Mouse (Mus musculus) testis, adult 2 months (tissue): Measurements from ENCODE around the gene Anxa6.

Experiments
- CTCF ChIP-seq: fragments of 200-500 bp; IDR thresholded peaks from 2 replicates; pipeline ENCODE4 v1.5.1; 2012; ENCODE audit warnings: low read depth, mild to moderate bottlenecking, inconsistent platforms, low read length, moderate library complexity; ENCODE audit not compliant: control insufficient read depth, insufficient read depth, insufficient replicate concordance
- POLR2A ChIP-seq: fragments of 200-500 bp; IDR thresholded peaks from 2 replicates; pipeline ENCODE4 v1.6.1; 2012; ENCODE audit warnings: low read depth, mild to moderate bottlenecking, inconsistent platforms, low read length, moderate library complexity; ENCODE audit not compliant: control insufficient read depth

DNA sequence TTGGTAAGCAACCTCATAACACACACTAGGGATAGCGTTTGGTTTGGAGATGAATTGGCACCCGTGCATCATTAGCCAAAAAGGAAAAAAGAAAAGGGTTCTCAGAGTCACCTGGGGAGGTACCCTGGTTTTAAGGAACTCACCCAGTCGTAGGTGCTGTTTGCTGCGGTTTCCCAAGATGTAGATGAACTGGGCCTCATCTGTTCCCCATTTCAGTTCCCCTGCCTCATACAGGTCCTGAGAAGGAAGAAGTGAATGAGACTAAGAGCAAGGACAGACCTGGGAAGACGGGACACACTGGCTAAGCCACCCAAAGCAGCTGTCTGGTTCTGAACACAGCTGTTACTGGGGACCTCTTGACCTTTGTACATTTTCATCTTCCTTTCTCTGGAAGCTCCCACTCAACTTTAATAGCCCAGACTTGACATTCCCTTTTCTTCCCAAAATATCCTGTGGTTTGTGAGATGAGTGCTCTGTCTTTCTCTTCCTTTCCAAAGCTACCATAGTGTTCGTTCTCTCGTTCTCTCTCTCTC is 28.2 kb downstream of the Anxa6 start:
- TF ChIP-seq CTCF: no peak
- no peak for TF ChIP-seq POLR2A
